Mouse (Mus musculus) C2C12 (cell line): ENCODE results near the gene Helz. TPM values are rescaled to one million over a fixed set of nuclear protein-coding genes. Genes with fewer than 3 reads are reported as not detected.

Experiments used
- H3K27me3 ChIP-seq: one replicate; pipeline ENCODE4 v1.6.1; 2011; ENCODE audit not compliant: control insufficient read depth, insufficient read depth, insufficient read length
- H3K36me3 ChIP-seq: one replicate; pipeline ENCODE4 v1.6.1; 2011; ENCODE audit not compliant: control insufficient read depth, insufficient read depth
- H3K4me3 ChIP-seq: one replicate; pipeline ENCODE4 v1.5.1; 2011; ENCODE audit warnings: mild to moderate bottlenecking, control low read depth; ENCODE audit not compliant: poor library complexity, insufficient read depth, severe bottlenecking
- H3K79me2 ChIP-seq: one replicate; pipeline ENCODE4 v1.6.1; 2011; ENCODE audit not compliant: control insufficient read depth, insufficient read depth
- H3K79me3 ChIP-seq: one replicate; pipeline ENCODE4 v1.6.1; 2011; ENCODE audit warnings: low read depth, control low read depth
- H3ac ChIP-seq: one replicate; pipeline ENCODE3; 2011; ENCODE audit warnings: low read depth; ENCODE audit not compliant: control insufficient read depth, insufficient read length
- CEBPB ChIP-seq: IDR thresholded peaks from one replicate; pipeline ENCODE4 v1.6.1; 2011; ENCODE audit warnings: low read depth, mild to moderate bottlenecking, control low read depth, moderate library complexity
- CTCF ChIP-seq: IDR thresholded peaks from one replicate; pipeline ENCODE4 v1.5.1; 2011; ENCODE audit not compliant: control insufficient read depth, insufficient read depth, insufficient read length
- FOSL1 ChIP-seq: IDR thresholded peaks from one replicate; pipeline ENCODE4 v1.8.0; 2011; ENCODE audit warnings: mild to moderate bottlenecking, low read length; ENCODE audit not compliant: poor library complexity, insufficient read depth, severe bottlenecking
- MAX ChIP-seq: IDR thresholded peaks from one replicate; pipeline ENCODE4 v1.6.1; 2011; ENCODE audit warnings: mild to moderate bottlenecking, control low read depth
- MYOD1 ChIP-seq: IDR thresholded peaks from one replicate; pipeline ENCODE4 v1.6.1; 2011; ENCODE audit warnings: low read depth; ENCODE audit not compliant: control insufficient read depth, insufficient read length
- MYOG ChIP-seq: IDR thresholded peaks from one replicate; pipeline ENCODE4 v1.6.1; 2011; ENCODE audit not compliant: control insufficient read depth, insufficient read length; ENCODE audit errors: extremely low read depth
- USF1 ChIP-seq: IDR thresholded peaks from one replicate; pipeline ENCODE4 v1.6.1; 2011; ENCODE audit warnings: low read depth, mild to moderate bottlenecking, control low read depth, moderate library complexity
- polyA plus RNA-seq: library from polyadenylated mRNA; unstranded; fragments of >200 nt; fragmentation: generic; extraction: Trizol; gene quantifications from one replicate; pipeline ENCODE4 v1.2.1, GENCODE M21; 2012; ENCODE audit warnings: missing spikeins

The Helz gene
- polyA plus RNA-seq, 1 experiment: 6.8 TPM

- H3ac ChIP-seq: no peak overlapping the region
- no peaks in the 10 kb centered on the region for H3K79me3 ChIP-seq
- no peaks in the 10 kb centered on the region for H3K79me2 ChIP-seq
- H3K4me3 ChIP-seq: no peak overlapping the region
- peaks cover 43% of the 10 kb centered on the region for H3K36me3 ChIP-seq
- no peaks in the 10 kb centered on the region for H3K27me3 ChIP-seq
- TF ChIP-seq CEBPB: no peak
- TF ChIP-seq MYOD1: no peak
- TF ChIP-seq USF1: no peak
- no peak for TF ChIP-seq CTCF
- no peak for TF ChIP-seq MYOG
- TF ChIP-seq FOSL1: no peak
- no peak for TF ChIP-seq MAX
Observed at GRCm38 (mm10) chr11:107647330-107647729, 99.6 kb downstream of the Helz start.

GRCm38 (mm10) chr11:107648668-107649067, 100.9 kb downstream of the Helz start:
- Histone ChIP-seq H3K36me3 (peaks cover 46% of the 10 kb centered on the region), H3K79me3 (no peaks in the 10 kb centered on the region), H3K27me3 (no peaks in the 10 kb centered on the region), H3ac (no peak overlapping the region), H3K4me3 (no peak overlapping the region), H3K79me2 (no peaks in the 10 kb centered on the region)
- TF ChIP-seq MYOD1 (peak; percentile 47), CEBPB (no peak)

- Histone ChIP-seq H3K79me3 (no peaks in the 10 kb centered on the region), H3K79me2 (no peaks in the 10 kb centered on the region), H3ac (no peak overlapping the region), H3K36me3 (peaks cover 41% of the 10 kb centered on the region), H3K27me3 (no peaks in the 10 kb centered on the region), H3K4me3 (no peak overlapping the region)
- TF ChIP-seq CEBPB (no peak), MYOG (no peak), MAX (no peak), USF1 (no peak), CTCF (no peak), MYOD1 (no peak), FOSL1 (no peak)
Observed at GRCm38 (mm10) chr11:107649458-107649857, 101.7 kb downstream of the Helz start.

DNA sequence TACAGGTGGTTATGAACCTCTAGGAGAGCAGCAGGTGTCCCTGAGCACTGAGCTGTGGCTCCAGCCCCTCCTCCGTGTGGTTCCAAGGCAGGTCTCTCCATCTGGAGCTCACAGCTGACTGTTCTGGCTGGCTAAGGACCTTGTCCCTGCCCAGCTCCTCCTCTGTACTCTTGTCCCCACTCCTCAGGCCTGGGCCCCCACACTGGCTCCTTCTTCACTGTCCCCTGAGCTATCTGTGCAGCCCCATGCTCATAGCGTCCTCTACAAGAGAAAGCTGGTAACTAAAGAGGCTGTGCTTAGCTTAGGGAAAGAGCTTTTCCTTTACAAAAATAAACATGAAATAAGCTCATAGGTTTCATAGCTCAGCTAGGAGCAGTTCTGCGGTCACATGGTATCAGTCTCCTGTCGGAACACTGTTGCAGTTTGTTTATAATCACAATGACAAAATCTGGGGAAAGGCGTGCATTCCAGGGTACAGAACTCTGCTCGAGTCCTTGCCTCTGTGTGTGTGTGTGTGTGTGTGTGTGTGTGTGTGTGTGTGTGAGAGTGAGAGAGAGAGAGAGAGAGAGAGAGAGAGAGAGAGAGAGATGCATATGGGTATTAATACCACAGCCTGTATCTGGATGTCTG, 102.8 kb downstream of the Helz start:
- H3ac ChIP-seq: no peak overlapping the region
- H3K79me2 ChIP-seq: no peaks in the 10 kb centered on the region
- H3K4me3 ChIP-seq: no peak overlapping the region
- no peaks in the 10 kb centered on the region for H3K27me3 ChIP-seq
- peaks cover 39% of the 10 kb centered on the region for H3K36me3 ChIP-seq
- H3K79me3 ChIP-seq: no peaks in the 10 kb centered on the region
- TF ChIP-seq MAX (no peak), MYOG (no peak), MYOD1 (no peak), CEBPB (no peak), USF1 (no peak), FOSL1 (no peak), CTCF (no peak)

- H3K79me2 ChIP-seq: no peaks in the 10 kb centered on the region
- H3ac ChIP-seq: no peak overlapping the region
- TF ChIP-seq CTCF (no peak), MYOD1 (no peak), CEBPB (no peak), MYOG (no peak), FOSL1 (no peak), MAX (no peak), USF1 (no peak)
Observed at GRCm38 (mm10) chr11:107651391-107651790, 103.7 kb downstream of the Helz start.

GRCm38 (mm10) chr11:107652137-107652536, 104.4 kb downstream of the Helz start:
- Histone ChIP-seq H3K79me2 (no peaks in the 10 kb centered on the region), H3K36me3 (peaks cover 34% of the 10 kb centered on the region), H3K4me3 (no peak overlapping the region), H3ac (no peak overlapping the region), H3K79me3 (no peaks in the 10 kb centered on the region), H3K27me3 (no peaks in the 10 kb centered on the region)
- TF ChIP-seq CEBPB: no peak
- TF ChIP-seq MYOD1: peak; percentile 86

More at GRCm38 (mm10) chr11:107651391-107651790, 103.7 kb downstream of the Helz start:
- Histone ChIP-seq H3K79me3 (no peaks in the 10 kb centered on the region), H3K4me3 (no peak overlapping the region), H3K27me3 (no peaks in the 10 kb centered on the region), H3K36me3 (peaks cover 32% of the 10 kb centered on the region)

GRCm38 (mm10) chr11:107655538-107655937, 107.8 kb downstream of the Helz start:
- Histone ChIP-seq H3K4me3 (no peak overlapping the region), H3K36me3 (peaks cover 26% of the 10 kb centered on the region), H3K79me3 (no peaks in the 10 kb centered on the region), H3K79me2 (no peaks in the 10 kb centered on the region), H3ac (no peak overlapping the region), H3K27me3 (no peaks in the 10 kb centered on the region)
- TF ChIP-seq USF1 (no peak), CEBPB (no peak), CTCF (no peak), MYOD1 (no peak), MAX (no peak), MYOG (no peak)
